Mouse (Mus musculus) ovary, postnatal 14 days (tissue): Measurements from ENCODE around the gene Plekhb1.

Experiments used
- DNase-seq: peaks from one replicate; pipeline ENCODE4 v3.0.0; 2022; ENCODE audit warnings: low spot score

Plekhb1 gene

DNA sequence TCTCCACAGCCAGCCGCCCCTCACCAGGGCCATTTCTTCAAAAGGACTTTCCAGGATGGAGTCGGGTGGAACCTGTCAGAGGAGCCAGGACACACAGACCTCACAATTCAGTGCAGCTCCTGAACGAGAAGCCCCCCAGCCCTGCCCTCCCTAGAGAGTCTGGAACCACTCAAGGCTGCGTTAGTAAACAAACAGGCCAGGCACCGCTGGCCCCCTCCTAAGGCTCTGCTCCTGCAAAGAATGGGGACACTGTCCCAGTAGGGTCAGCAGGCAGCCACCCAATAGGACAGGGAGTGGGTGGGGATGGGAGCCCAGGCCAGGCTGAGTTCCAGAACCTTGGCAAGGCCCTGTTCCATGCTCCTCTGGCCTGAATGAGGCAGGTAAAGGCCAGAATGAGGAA is 5.5 kb downstream of the Plekhb1 start:
- DNase-seq: no peak

DNA sequence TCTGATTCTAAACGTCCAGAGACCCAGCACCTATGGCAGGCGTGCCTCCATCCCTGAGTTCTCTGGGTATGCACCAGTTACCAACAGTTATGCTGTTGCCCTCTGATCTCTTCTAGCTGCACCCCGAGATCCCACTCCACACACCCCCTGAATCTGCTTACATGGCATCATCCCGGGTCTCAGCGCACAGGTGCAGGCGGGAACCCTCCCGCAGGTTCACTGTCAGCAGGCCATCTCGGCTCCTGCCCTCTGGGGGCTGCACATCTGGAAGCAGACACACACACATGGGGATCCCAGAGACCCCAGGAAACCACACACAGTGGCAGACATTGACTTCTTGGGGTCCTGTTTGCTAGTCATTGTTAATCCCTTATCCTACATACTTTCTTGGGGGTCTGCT is 7.8 kb downstream of the Plekhb1 start:
- no peak for DNase-seq

DNA sequence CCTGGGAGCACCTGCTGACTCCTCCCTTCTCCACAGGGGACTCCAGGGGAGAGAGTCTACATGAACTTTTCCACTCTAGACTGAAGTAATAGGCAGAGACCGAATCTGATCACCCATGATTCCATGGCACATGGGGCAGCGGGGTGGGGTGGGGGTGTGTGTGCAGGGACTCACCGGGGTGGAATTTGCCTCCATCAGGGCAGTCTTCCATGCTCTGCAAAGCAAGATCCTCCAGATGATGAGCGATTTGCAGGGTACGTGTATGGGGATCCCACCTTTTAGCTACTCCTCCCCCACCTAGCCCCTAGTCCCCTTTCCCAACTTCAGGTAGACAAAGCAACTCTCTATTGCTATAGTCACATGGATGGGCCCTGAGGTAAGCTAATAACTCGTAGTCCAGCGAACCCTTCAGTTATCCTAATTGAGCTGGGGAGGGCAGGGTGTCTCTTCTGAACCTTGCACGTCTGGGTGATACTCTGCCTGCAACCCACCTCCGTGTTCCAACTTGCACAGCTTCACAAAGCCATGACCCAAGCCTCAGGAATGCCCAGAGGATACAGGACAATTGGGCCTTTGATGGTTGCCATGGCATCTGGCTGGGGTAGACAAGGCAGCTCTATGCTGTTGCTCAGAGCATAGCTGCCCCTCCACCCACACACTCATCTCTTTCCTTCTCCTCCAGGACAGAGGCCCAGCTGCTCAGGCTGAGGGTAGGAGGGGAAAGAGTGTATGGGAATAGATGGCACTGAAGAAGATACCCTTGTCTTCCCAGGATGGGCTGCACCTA is 8.5 kb downstream of the Plekhb1 start:
- DNase-seq: no peak

DNA sequence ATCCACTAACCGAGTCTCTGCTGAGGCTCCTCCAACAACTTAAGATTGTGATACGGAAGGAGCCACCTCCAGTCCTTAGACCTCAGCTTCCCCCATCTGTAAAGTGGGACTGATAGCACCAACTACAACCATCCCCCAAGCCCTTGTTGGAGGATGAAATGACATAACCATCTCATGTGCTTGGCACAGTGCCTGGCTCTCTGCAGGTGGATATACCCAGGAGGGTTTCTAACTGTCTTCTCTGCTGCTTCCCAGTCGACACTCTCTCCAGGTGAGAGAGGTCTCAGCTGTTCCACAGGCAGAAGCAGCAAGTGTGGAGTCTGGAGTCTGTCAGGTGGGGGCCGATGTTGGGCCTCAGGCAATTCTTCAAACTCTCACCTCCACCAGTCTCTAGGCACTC is 11.2 kb downstream of the Plekhb1 start:
- no peak for DNase-seq

DNA sequence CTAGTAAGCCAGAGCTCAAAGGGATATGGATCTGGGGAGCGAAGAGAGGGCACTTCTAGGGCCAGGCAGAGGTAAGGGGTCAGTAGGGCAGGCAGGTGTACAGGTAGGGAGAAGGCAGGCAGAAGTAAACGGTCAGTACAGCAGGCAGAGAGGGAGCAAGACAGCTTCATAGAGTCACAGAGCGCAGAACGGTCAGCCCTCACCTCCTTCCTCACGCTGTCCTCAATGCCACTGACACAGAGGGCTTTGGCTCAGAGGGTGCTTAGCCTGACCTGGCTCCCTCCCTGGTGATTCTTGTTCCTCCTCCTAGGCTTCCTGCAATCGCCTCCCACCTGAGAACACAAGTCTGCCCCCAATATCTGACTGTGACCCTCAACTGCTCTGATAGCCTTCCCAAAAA is 11.8 kb downstream of the Plekhb1 start:
- DNase-seq: no peak

DNA sequence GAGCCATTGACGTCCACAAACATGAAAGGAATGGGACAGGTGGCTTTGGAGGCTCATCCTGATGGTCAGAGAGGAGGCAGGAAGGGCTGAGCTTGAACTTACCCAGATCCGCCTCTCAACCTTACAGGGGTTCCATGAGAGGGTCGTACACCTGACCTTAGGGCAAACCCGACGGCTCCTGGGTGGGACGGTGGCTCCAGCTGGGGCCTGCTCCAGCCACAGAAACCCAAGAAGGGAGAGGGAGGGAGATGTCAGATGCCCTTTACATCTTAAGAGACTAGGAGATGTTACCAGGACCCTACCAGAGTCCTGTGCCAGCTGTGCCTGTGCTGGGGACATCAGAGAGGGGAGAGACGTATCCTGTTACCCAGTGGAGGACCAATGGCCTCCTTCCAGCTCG is 12.4 kb downstream of the Plekhb1 start:
- DNase-seq: no peak

DNA sequence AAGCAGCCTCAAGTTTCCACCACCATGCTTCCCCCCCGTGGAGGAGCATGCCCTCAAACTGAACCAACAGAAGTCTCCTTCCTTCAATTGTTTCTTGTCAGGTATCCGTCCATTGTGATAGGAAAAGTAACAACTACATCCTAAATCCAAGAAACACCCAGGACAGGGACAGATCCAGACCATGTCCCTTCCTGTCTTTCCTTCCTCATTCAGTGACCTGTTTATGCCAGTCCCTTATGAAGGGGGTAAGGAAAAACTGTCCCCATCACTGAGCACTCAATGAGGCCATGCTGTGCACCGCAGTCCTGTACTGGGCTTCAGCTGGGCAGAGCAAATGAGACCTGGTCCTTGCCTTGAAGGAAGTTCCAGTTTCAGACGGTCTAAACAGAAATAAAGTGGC is 13.1 kb downstream of the Plekhb1 start:
- DNase-seq: no peak

DNA sequence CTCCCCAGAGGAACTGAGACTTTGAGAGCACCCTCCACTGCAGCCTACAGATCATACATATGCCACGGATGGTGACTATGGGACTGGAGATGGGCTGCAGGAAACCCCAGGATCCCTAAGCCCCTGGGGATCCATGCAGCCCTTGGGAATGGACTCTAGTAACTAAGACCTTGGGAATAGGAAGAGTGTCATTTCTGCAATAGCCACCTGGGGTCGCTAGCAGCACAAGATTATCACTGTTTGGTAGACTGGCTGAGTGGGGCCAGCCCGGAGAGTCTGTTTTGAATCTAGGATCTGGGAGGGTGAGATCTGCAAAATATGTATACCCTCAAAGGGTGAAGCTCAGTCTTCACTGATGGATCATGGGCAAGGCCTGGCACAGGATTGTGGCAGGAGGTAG is 17.1 kb downstream of the Plekhb1 start:
- peak; percentile 43 for DNase-seq

DNA sequence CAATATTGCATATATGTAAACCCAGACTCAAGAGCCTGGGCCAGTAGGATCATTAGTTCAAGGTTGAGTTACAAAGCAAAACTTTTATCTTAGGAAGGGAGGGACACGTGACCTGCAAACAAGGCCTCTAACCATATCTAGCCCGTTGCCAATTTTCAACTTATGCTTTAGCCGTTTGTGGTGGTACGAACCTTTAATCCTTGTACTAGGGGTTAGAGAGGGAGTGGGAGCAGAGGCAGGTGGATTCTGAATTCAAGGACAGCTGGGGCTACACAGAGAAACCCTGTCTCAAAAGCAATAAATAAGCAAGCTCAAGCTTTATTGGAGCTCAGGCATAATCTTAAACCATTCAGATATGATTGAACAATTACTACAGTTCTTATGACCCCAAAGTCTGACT is 19.8 kb downstream of the Plekhb1 start:
- DNase-seq: no peak

DNA sequence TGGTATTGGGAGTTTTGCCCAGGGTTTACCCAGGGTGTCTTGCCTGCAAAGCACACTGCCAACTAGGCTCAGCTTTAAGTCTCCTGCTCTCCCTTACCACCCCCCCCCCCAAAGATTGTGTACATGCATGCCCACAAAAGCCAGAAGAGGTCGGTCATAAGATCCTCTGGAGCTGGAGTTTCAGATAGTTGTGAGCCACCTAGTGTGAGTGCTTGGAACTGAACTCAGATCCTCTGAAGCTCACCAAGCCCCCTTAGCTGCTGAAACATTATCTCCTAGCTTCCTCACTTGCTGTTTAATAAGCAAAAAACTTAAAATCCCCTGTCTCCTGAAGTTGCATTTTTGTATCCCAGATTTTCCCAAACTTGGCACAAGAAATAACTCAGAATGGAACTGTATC is 24.6 kb downstream of the Plekhb1 start:
- no peak for DNase-seq

DNA sequence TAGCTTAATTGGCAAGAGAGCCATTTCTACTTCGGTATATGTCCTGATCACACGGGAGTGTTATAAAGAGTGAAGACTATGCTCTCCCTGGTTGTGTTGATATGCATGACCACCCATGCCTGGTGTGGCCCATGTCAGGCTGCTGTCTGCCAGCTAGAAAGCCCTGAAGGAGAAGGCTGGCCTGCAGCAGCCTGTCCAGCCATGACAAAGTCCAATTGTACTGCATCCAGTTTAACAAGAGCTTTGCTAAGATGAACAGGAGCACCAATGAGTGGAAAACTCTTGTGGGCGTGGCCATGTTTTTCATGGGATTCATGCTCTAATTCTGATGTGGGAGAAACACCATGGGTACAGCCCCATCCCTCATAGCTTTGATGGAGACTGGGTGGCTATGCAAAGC is 37.7 kb downstream of the Plekhb1 start:
- DNase-seq: no peak

DNA sequence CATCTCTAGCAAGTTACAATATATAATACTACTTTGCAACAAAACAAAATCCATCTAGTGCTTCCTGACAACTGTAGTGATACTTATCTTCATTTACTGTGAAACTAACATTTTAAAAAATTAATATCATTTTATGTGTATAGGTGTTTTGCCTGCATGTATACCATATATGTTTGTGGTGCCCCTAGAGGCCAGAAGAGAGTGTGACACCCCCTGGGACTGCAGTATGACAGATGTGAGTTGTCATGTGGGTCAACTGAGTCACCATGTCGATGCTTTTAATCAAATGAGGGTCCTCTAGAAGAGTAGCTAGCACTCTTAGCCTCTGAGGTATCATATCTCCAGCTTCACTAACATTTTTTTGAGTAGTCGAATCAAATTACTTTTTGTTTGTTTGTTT is 39.9 kb downstream of the Plekhb1 start:
- DNase-seq: no peak

DNA sequence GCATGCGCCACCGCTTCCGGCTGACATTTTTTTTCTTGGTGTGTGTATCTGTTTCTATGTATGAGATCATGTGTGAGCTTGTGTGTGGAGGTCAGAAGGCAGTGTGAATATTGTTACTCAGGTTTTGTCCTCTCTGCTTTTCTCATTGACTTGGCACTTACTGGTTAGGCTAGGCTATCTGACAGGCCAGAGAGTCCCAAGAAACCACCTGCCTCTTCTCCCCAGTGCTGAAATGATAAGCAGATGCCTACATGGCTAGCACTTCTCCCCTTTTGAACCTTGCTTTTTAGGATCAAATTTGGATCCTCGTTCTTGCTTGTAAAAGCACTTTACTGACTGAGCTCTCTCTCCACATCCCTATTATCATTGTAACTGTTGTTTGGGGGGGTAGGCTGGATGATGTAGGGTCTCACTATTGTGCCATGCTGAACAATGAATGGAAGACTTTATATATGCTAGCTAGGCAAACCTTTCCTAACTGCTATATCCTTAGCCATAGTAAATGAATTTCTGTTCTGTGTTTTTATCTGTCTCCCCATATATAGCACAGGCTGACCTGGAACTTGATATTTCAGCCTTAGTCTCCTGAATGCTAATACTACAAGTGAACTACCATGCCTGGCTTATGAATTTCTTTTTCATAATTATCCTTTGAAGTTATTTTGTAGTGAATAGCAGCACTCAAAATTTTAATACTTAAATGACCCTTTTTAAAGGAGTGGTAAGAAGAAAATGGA is 45.9 kb downstream of the Plekhb1 start:
- no peak for DNase-seq

DNA sequence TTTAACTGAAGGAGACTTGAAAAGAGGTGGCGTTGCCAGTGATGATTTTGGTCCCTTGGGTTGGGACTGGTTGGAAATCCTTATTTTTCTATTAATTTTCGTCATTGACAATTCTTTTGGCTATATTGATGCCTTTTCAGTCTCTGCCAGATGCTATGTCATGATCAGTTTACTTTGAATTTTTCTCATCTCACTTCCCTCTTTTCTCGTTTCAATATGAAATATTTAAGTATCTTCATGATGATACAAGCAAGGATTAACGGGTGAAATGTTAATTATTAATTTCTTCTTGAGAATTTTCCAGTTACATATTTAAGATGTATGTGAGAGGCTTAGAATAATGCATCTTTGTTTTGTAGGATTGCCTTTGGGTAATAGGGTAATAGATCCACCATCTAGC is 53.3 kb downstream of the Plekhb1 start:
- DNase-seq: no peak

DNA sequence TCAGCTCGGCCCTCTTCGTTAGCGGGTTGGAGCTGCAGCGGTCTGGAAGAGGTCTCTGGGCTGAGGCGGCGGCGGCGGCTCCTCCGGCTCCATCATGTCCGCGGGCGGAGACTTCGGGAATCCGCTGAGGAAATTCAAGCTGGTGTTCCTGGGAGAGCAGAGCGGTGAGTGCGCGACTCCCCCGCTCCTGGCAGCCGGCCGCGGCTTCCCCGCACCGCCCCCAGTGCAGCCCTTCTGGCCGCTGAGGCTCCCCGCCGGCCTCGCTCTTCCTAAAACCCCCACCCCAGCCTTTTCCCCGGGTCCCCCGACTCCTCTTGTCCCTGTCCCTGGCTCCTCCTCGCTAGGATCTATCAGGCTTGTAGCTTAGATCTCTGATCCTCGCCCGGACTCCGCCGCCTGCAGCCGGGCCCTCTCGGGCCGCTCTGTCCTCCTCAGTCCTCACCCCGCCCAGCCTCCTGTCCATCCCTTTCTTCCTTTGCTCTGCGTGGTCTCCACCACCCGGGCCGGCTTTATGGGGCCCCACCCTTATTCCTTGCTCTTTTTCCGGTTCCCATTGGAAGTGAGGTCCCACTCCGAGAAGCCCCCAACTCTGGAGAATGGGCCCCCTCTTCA is 54.0 kb downstream of the Plekhb1 start, which contains the start of gene Mrpl48:
Gene Mrpl48 (minus strand): TSS at position 172 of the 612 bp plus-strand sequence.
- DNase-seq: peak; percentile 56

DNA sequence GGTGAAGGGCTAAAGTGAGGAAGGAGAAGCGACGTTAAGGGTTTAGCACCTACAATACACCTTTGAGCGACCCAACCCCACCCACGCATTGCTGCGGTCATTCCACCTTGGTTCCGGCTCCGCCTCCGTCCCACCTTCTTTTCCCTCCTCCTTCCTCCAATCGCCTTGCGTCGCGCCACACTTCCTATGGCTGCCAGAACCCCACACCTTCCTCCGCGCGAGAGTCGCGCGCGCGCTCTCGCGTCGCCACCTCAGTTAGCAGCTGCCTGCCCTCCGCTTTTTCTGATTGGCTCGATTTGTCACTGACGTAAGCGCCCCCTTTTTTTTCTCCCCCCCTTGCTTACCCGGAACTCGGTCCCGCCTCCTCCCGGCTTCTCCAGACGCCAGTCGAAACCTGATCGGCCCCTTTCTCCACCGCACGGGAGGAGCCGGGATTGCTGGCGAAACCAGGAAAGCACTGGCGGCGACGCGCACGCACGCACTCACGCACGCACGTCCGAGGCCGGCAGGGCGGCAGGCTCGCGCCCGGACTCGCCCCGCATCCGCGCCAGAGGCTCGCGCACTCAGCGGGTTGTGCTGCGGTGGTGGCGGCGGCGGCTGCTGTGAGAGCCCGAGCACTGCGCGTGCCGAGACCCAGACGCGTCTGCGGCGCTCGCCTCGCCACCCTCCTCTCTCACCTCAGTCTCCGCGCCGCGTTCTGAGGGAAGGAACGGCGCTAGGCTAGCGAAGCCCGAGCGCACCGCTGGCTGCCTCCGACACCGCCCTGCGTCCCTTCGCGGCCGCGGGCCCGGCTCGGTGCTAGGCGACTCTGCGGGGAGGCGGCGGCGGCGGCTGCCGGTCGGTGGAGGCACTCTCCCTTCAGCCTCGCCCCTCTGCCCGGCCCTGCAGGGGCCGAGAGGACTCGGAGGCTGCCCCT is 54.7 kb downstream of the Plekhb1 start, which contains the start of gene Rab6a:
Gene Rab6a (plus strand): TSS at position 197 of the 916 bp plus-strand sequence.
- peak; percentile 95 for DNase-seq

DNA sequence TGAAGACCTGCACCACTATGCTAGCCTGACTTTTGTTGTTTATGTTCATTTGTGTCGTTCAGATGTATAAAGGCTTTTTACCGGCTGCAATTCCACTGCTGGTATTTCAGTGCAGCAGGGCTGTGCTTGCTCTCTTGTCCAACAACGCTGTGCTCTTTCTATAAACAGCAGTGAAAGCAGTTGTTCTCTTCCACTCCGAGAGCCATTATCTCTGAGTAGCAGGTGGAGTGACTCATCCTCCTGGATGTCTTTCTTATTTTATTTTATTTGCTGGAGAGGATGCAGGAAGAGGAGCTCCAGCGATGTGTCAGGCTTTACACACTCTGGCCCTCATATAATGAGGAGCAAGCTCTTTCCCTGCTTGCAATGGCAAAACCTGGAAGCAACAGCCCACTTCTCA is 62.0 kb downstream of the Plekhb1 start:
- DNase-seq: no peak

DNA sequence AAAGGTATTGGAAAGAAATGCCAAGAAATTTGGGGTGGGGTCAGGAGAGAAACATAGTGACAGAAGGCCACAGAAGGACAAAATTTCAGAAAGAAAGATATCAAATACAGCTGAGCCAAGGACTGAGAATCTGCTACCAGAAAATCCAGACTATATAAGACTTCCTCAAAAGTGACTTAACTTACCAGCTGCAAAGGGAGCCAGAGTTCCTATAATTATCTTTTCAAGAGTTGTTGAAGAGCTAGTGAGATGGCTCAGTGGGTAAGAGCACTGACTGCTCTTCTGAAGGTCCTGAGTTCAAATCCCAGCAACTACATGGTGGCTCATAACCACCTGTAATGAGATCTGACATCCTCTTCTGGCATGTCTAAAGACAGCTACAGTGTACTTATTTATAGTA is 68.9 kb downstream of the Plekhb1 start:
- no peak for DNase-seq
